Mouse (Mus musculus) 3134 (cell line): ENCODE data around the gene Spry1.

Source experiments
- DNase-seq: peaks from one replicate; pipeline ENCODE4 v3.0.0-alpha.2; 2011; ENCODE audit warnings: low spot score; ENCODE audit not compliant: insufficient read length; ENCODE audit errors: extremely low read depth

Gene Spry1

GRCm38 (mm10) chr3:37640810-37641209 lies 1.1 kb downstream of the Spry1 start:
- DNase-seq = peak; percentile 83

DNA sequence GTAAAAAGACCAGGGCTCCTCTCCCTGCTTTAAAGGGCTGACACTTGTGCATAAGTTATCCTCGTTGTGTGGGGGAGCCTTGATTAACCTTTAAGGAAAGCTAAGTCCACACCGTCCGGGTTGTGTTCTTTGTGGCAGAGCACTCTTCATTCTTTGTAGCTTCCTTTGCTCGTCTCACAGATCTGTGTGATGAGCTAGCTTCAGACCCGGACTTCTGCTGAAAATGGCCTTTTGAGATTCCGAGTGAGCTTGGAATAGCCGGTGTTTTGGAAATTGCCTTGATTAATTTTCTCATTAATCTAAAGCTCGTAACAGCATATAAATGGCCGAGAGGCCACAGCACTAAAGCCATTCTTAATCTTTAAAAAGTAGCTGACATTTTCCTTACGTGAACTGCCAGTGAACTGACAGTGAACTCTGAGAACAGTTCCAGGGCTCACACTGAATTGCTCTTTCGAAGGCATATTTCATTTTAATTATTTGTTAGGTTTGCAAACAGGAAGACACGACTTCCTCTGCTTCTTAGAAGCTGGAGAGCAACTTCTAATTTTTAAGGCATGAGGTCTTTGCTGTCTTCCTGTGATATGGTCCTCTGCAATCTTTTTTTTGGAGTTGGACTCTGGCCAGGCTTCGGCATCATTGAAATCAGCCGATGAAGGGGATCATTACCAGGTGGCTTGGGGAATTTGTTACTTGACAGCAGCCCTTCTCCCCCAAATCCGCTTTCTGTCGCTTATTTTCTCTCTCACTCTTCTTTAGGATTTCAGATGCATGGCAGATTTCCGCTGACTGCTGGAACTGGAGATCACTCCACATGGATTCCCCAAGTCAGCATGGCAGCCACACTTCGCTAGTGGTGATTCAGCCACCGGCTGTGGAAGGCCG lies 2.3 kb downstream of the Spry1 start:
- DNase-seq = no peak

GRCm38 (mm10) chr3:37642681-37643214 lies 3.0 kb downstream of the Spry1 start:
- DNase-seq = peak; percentile 54

DNA sequence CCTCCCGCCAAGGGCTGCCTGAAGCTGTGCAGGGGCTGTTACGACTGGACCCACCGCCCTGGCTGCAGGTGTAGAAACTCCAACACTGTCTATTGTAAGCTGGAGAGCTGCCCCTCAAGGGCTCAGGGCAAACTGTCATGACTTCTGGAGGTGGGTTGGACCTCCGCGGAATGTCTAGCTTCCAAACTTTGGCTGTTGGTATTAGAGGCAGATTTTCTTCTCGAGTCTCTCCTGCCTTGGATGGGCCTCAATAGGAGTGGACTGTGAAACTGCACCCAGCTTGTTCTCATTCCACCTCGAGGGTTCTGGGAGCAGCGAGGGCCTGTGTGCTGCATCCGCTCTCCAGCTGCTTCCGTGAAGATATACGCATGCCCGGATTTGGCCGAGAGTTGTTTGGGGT lies 3.7 kb downstream of the Spry1 start:
- DNase-seq = no peak

DNA sequence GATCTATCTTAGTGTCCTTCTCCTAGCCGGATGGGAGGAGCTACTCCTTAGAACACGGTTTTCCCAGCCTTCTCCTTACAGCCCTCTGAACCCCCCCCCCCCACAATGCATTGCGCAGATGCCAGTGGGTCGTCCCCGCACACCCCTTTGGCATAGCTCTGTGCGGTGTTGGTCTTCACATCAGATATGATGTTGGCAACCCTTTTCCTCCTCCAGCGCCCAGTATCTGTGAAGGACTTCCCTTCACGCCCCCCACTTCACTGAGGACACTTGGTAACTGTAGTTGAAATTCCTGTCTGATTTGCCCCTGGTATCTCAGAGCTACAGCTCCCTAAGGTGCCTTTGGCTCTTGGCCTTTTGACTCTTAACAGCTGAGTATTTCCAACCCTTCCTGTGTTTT lies 4.2 kb downstream of the Spry1 start:
- no peak for DNase-seq

- no peak for DNase-seq
Observed at GRCm38 (mm10) chr3:37645061-37645460, 5.3 kb downstream of the Spry1 start.

DNA sequence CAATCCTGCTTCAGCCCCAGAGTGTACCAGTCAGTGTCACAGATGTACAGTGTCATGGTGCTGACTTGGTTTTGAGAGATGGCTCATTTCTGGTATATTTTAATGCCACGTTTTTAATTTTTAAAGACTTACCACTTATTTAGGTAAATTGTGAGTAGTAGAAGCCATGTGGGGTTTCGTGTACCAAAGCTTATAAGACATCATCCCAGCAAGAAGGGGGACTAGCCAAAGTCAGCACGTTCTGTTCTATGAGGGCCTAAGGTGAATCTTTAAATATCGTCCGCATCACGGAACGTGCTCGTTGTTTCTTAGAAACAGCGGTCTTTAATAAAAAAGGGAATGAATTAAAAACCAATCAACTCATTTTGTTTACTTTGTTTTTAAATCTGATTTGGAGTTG lies 6.5 kb downstream of the Spry1 start:
- no peak for DNase-seq

GRCm38 (mm10) chr3:37647225-37647624 lies 7.5 kb downstream of the Spry1 start:
- DNase-seq = no peak

GRCm38 (mm10) chr3:37648244-37648643 lies 8.5 kb downstream of the Spry1 start:
- no peak for DNase-seq

GRCm38 (mm10) chr3:37649281-37649680 lies 9.5 kb downstream of the Spry1 start:
- peak; percentile 36 for DNase-seq

- no peak for DNase-seq
Observed at GRCm38 (mm10) chr3:37652537-37652936, 12.8 kb downstream of the Spry1 start.

DNA sequence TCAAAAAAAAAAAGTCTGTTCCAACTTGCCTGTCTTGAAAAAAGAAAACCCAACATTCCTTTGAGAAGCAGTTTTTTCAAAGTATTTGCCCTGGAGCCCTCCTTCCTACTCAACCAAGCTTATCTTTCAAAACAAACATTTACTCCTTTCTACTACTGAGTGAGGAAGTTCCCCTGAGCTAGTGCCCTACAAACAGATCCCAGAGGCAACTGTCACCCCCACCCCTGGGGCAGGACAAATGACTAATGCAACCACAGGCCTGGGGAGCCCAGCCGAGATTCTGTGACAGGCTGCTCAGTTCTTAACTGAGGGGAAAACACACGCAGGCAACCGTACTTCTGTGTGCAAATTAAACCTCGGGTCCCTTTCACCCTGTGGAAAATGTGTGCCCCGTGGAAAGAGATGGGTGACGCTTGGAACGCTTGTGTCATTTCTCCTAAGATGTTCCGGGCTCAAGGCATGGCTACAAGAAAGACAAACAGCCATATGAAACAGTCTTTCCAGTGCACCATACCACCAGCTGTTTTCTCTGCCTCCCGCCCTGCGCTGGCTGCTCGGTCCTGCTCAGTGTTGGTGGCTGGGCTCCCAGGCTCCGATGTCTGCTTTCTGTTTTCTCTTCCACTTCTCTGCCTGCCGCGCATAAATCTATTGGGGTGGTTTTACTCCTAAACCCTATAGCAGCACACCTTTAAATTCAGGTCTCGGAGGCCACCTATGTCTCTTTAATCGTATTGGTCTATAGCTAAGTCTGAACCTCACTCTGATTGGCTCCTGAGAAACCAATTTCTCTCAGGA lies 14.4 kb downstream of the Spry1 start:
- DNase-seq = peak; percentile 78

GRCm38 (mm10) chr3:37654787-37655186 lies 15.0 kb downstream of the Spry1 start:
- DNase-seq = no peak

- no peak for DNase-seq
Observed at GRCm38 (mm10) chr3:37655933-37656633, 16.3 kb downstream of the Spry1 start.

DNA sequence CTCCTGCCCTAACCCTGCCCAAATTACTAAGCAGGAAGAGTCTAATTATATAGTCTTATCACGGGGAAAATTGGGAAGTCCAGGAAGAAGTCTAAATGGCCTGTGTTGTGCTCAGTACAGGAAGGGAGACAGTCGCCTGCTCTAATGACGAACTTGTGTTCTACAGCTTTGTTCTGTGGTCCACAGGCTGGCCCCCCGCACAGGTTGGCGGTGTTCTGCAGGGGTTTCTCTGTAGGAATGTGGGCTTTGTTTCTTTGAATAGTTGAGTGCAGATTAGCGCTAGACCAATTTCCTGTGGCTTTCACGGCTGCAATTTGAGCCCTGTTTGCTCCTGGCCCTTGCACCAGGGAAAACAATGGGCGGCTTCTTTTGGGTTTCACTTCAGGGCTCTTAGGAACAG lies 17.3 kb downstream of the Spry1 start:
- no peak for DNase-seq

DNA sequence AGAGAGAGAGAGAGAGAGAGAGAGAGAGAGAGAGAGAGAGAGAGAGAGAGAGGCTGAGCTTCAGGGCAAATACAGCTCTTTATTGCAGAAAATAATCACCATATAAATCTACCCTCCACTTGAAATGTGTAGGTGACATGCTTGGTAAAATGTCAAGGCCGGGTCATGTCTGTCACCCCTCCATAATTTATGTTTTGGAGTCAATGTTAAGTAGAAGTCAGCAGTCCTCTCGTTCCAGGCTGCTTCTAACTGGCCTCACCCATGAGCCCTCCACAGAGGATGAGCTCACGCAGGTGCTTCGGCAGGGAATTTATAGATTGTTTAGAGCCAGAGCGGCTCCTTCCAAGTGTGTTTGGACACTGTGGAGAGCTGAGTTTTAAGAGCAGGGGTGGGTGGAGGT lies 18.4 kb downstream of the Spry1 start:
- DNase-seq = no peak

GRCm38 (mm10) chr3:37659621-37660020 lies 19.9 kb downstream of the Spry1 start:
- no peak for DNase-seq

- no peak for DNase-seq
Observed at GRCm38 (mm10) chr3:37666291-37667118, 26.8 kb downstream of the Spry1 start.

GRCm38 (mm10) chr3:37667119-37667467 lies 27.3 kb downstream of the Spry1 start:
- no peak for DNase-seq

- no peak for DNase-seq
Observed at GRCm38 (mm10) chr3:37667736-37668135, 28.0 kb downstream of the Spry1 start.
